Mouse (Mus musculus) ES-Bruce4 (cell line): ENCODE measurements around the gene Spef2. TPM values are rescaled to one million over a fixed set of nuclear protein-coding genes. Genes with fewer than 3 reads are reported as not detected.
"Not testable (repeated sequence)": the region's sequence is repeated elsewhere in the genome, so short reads cannot be mapped to it uniquely, and the experiment has no call there.

ENCODE experiments used
- H3K27ac ChIP-seq: 2 replicates; pipeline ENCODE4 v1.5.1; 2012; ENCODE audit warnings: low read length, inconsistent platforms; ENCODE audit not compliant: insufficient read depth
- H3K27me3 ChIP-seq: 2 replicates; pipeline ENCODE4 v1.6.1; 2012; ENCODE audit warnings: mild to moderate bottlenecking, low read length, inconsistent platforms; ENCODE audit not compliant: control insufficient read depth, poor library complexity, insufficient read depth, severe bottlenecking
- H3K36me3 ChIP-seq: 2 replicates; pipeline ENCODE4 v1.6.1; 2012; ENCODE audit warnings: inconsistent platforms, mild to moderate bottlenecking, low read length, moderate library complexity; ENCODE audit not compliant: control insufficient read depth, poor library complexity, insufficient read depth, severe bottlenecking
- H3K4me1 ChIP-seq: one replicate; pipeline ENCODE4 v1.8.1; 2011; ENCODE audit warnings: low read length; ENCODE audit not compliant: control insufficient read depth, insufficient read depth
- H3K4me3 ChIP-seq: 2 replicates; pipeline ENCODE4 v1.5.1; 2011; ENCODE audit warnings: low read depth, mild to moderate bottlenecking, low read length
- H3K9ac ChIP-seq: 2 replicates; pipeline ENCODE4 v1.6.1; 2012; ENCODE audit warnings: low read depth, mild to moderate bottlenecking, inconsistent platforms; ENCODE audit not compliant: poor library complexity, severe bottlenecking
- H3K9me3 ChIP-seq: replicated peaks from 2 replicates; pipeline ENCODE4 v1.6.1; 2012; ENCODE audit warnings: mild to moderate bottlenecking, low read length, inconsistent platforms; ENCODE audit not compliant: control insufficient read depth, poor library complexity, insufficient read depth, severe bottlenecking
- CTCF ChIP-seq: IDR thresholded peaks from one replicate; pipeline ENCODE4 v1.8.1; 2011; ENCODE audit warnings: low read depth, low read length
- EP300 ChIP-seq: IDR thresholded peaks from 2 replicates; pipeline ENCODE4 v1.6.1; 2011; ENCODE audit warnings: low read depth, low read length; ENCODE audit not compliant: insufficient read depth
- POLR2A ChIP-seq: IDR thresholded peaks from one replicate; pipeline ENCODE4 v1.8.1; 2011; ENCODE audit warnings: low read length; ENCODE audit not compliant: insufficient read depth
- polyA plus RNA-seq: library from polyadenylated mRNA; stranded (reverse); fragments of >200 nt; gene quantifications from 2 replicates; pipeline ENCODE4 v1.2.4, GENCODE M21; 2011; ENCODE audit warnings: low read depth; ENCODE audit not compliant: missing spikeins, insufficient read depth, insufficient read length

Gene Spef2
- polyA plus RNA-seq, 1 experiment, result 0.16 TPM

- H3K4me1 ChIP-seq, result no peaks in the 10 kb centered on the region
- no peak overlapping the region for H3K9ac ChIP-seq
- H3K27ac ChIP-seq, result no peak overlapping the region
- H3K27me3 ChIP-seq, result no peaks in the 10 kb centered on the region
- no peaks in the 10 kb centered on the region for H3K36me3 ChIP-seq
- TF ChIP-seq CTCF, result no peak
- no peak for TF ChIP-seq POLR2A
- no peak for TF ChIP-seq EP300
- no peak overlapping the region for H3K4me3 ChIP-seq
- H3K9me3 ChIP-seq, result no peaks in the 10 kb centered on the region
Observed at GRCm38 (mm10) chr15:9571896-9572295, 176.8 kb downstream of the Spef2 start.

GRCm38 (mm10) chr15:9567316-9567715, 181.4 kb downstream of the Spef2 start:
- TF ChIP-seq POLR2A (no peak), CTCF (no peak), EP300 (no peak)

GRCm38 (mm10) chr15:9565396-9565795, 183.3 kb downstream of the Spef2 start:
- Histone ChIP-seq H3K4me1 (no peaks in the 10 kb centered on the region), H3K27me3 (no peaks in the 10 kb centered on the region), H3K9me3 (no peaks in the 10 kb centered on the region), H3K4me3 (no peak overlapping the region), H3K27ac (no peak overlapping the region), H3K9ac (no peak overlapping the region), H3K36me3 (no peaks in the 10 kb centered on the region)
- no peak for TF ChIP-seq CTCF

More at GRCm38 (mm10) chr15:9567316-9567715, 181.4 kb downstream of the Spef2 start:
- H3K27ac ChIP-seq, result no peak overlapping the region
- no peaks in the 10 kb centered on the region for H3K36me3 ChIP-seq
- H3K9me3 ChIP-seq, result no peaks in the 10 kb centered on the region
- H3K4me3 ChIP-seq, result no peak overlapping the region
- no peaks in the 10 kb centered on the region for H3K4me1 ChIP-seq
- H3K9ac ChIP-seq, result no peak overlapping the region
- no peaks in the 10 kb centered on the region for H3K27me3 ChIP-seq

DNA sequence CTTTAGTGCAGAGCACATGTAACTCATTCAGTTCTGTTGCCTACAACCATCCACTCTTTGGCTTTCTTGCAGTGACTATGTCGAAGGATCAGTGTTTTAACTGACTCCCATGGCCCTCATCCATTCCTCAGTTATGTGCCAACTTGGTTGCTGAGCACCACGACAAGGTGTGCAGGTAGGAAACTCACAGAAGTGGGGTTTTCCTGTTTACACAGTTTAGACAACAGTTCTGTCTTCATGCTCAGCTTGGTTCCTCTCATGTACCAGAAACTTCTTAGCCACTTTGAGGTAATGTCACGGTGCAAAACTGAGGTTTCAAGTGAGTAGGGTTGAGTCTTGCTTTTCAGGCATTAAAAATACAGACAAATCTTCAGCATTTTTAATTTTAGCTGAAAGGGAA, 184.5 kb downstream of the Spef2 start:
- H3K4me3 ChIP-seq, result no peak overlapping the region
- no peaks in the 10 kb centered on the region for H3K9me3 ChIP-seq
- H3K4me1 ChIP-seq, result no peaks in the 10 kb centered on the region
- no peak overlapping the region for H3K9ac ChIP-seq
- no peaks in the 10 kb centered on the region for H3K36me3 ChIP-seq
- no peaks in the 10 kb centered on the region for H3K27me3 ChIP-seq
- no peak for TF ChIP-seq POLR2A
- TF ChIP-seq CTCF, result no peak
- TF ChIP-seq EP300, result no peak
- H3K27ac ChIP-seq, result no peak overlapping the region

- not testable (repeated sequence) for H3K9me3 ChIP-seq, H3K4me3 ChIP-seq, H3K27ac ChIP-seq, H3K9ac ChIP-seq, H3K27me3 ChIP-seq, H3K4me1 ChIP-seq, H3K36me3 ChIP-seq
Observed at GRCm38 (mm10) chr15:9557264-9557663, 191.4 kb downstream of the Spef2 start.

DNA sequence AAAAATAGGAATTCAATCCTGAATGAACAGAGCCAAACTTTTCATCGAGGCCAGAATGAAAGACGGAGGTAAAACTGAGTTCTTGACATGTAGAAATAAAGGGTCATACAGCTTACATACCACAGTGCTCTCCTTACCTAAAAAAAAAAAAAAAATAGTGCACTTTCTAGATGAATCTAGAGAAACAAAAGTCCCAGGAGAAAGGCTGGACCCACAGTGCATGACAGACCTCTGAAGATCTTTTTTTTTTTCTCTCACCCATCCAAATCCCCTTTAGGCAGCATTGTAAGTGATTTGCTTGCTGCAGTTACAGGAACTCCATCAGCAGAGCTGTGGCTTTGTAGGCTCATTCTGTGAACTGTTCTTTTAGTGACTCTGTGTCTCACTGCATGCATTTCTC, 199.7 kb downstream of the Spef2 start:
- Histone ChIP-seq H3K9me3 (no peaks in the 10 kb centered on the region), H3K27ac (no peak overlapping the region), H3K9ac (no peak overlapping the region), H3K36me3 (no peaks in the 10 kb centered on the region), H3K4me1 (no peaks in the 10 kb centered on the region), H3K27me3 (no peaks in the 10 kb centered on the region), H3K4me3 (no peak overlapping the region)
- TF ChIP-seq EP300 (no peak), CTCF (no peak), POLR2A (no peak)

- H3K4me1 ChIP-seq, result no peaks in the 10 kb centered on the region
- no peaks in the 10 kb centered on the region for H3K9me3 ChIP-seq
- no peaks in the 10 kb centered on the region for H3K27me3 ChIP-seq
- H3K9ac ChIP-seq, result no peak overlapping the region
- no peak for TF ChIP-seq EP300
- no peak for TF ChIP-seq CTCF
- no peak for TF ChIP-seq POLR2A
- H3K36me3 ChIP-seq, result no peaks in the 10 kb centered on the region
- no peak overlapping the region for H3K4me3 ChIP-seq
- H3K27ac ChIP-seq, result no peak overlapping the region
Observed at GRCm38 (mm10) chr15:9535200-9535599, 213.5 kb downstream of the Spef2 start.
